Mouse (Mus musculus) spleen, postnatal 36 days (tissue): ENCODE results near the gene Bex3.

Experiments used
- DNase-seq, 2 experiments: peaks; one replicate each; pipeline ENCODE4 v3.0.0; 2022; ENCODE audit warnings: low spot score in 2 of 2, mixed read lengths in 1 of 2

The Bex3 gene

GRCm38 (mm10) chrX:136313792-136314564 is 43.9 kb downstream of the Bex3 start:
- DNase-seq, result no peak

- no peak for DNase-seq
Observed at GRCm38 (mm10) chrX:136319953-136320352, 49.9 kb downstream of the Bex3 start.
